Mouse (Mus musculus): ENCODE results near the gene Retreg3. TPM values are rescaled to one million over a fixed set of nuclear protein-coding genes. Genes with fewer than 3 reads are reported as not detected.

The Retreg3 gene
- polyA plus RNA-seq, 1 experiment from 2014 or later = 12.3 TPM

- Histone ChIP-seq H3K36me3 (ENCODE audit: control insufficient read depth, insufficient read depth) (no peaks in the 10 kb centered on the region), H3K27ac (ENCODE audit: low read depth, low read length) (no peak overlapping the region)
- 33% methylated on average over 27 of the region's 27 CpGs for WGBS
Measured at GRCm38 (mm10) chr11:101140164-101140819, 20.6 kb upstream of the Retreg3 start.

GRCm38 (mm10) chr11:101138536-101139181 lies 19.0 kb upstream of the Retreg3 start:
- Histone ChIP-seq H3K4me3 (ENCODE audit: low read depth, low read length) (no peak overlapping the region), H3K4me2 (replicated peaks; ENCODE audit: low read depth) (peak overlapping the region; percentile 38), H3K27ac (ENCODE audit: low read depth, low read length) (no peak overlapping the region), H3K9me3 (ENCODE audit: control insufficient read depth) (no peaks in the 10 kb centered on the region), H3K4me1 (replicated peaks; ENCODE audit: control insufficient read depth, insufficient read depth, low read length) (peaks cover 6% of the 10 kb centered on the region; the same call in 1 of the 2 replicates), H3K36me3 (ENCODE audit: control insufficient read depth, insufficient read depth) (no peaks in the 10 kb centered on the region), H3K9ac (ENCODE audit: low read depth, low read length) (no peak overlapping the region), H3K27me3 (replicated peaks; ENCODE audit: control insufficient read depth, insufficient read depth, low read length) (peaks cover 12% of the 10 kb centered on the region)
- peak; percentile 52; the same call in 1 of the 2 replicates for ATAC-seq
- WGBS = 22% methylated on average over 15 of the region's 15 CpGs
- TF ChIP-seq CTCF (IDR thresholded peaks at IDR 0.05; ENCODE audit: low read depth) = no peak

More at GRCm38 (mm10) chr11:101140164-101140819, 20.6 kb upstream of the Retreg3 start:
- Histone ChIP-seq H3K4me2 (replicated peaks; ENCODE audit: low read depth) (peak overlapping the region; percentile 63), H3K4me1 (replicated peaks; ENCODE audit: control insufficient read depth, insufficient read depth, low read length) (peaks cover 6% of the 10 kb centered on the region; the same call in 1 of the 2 replicates), H3K27me3 (replicated peaks; ENCODE audit: control insufficient read depth, insufficient read depth, low read length) (peaks cover 12% of the 10 kb centered on the region), H3K9me3 (ENCODE audit: control insufficient read depth) (no peaks in the 10 kb centered on the region), H3K9ac (ENCODE audit: low read depth, low read length) (peak overlapping the region; percentile 45; the same call in 1 of the 2 replicates), H3K4me3 (ENCODE audit: low read depth, low read length) (peak overlapping the region; percentile 26)
- no peak for ATAC-seq
- TF ChIP-seq CTCF (IDR thresholded peaks at IDR 0.05; ENCODE audit: low read depth) = no peak

GRCm38 (mm10) chr11:101137000-101137399 lies 17.3 kb upstream of the Retreg3 start:
- H3K27ac ChIP-seq (ENCODE audit: low read depth, low read length) = no peak overlapping the region
- TF ChIP-seq CTCF (IDR thresholded peaks at IDR 0.05; ENCODE audit: low read depth) = no peak
- no peaks in the 10 kb centered on the region for H3K9me3 ChIP-seq (ENCODE audit: control insufficient read depth)
- no peak overlapping the region for H3K4me3 ChIP-seq (ENCODE audit: low read depth, low read length)
- 73% methylated on average over 7 of the region's 7 CpGs for WGBS
- no peak overlapping the region for H3K4me2 ChIP-seq (replicated peaks; ENCODE audit: low read depth)
- H3K36me3 ChIP-seq (ENCODE audit: control insufficient read depth, insufficient read depth) = no peaks in the 10 kb centered on the region
- H3K9ac ChIP-seq (ENCODE audit: low read depth, low read length) = no peak overlapping the region
- peaks cover 12% of the 10 kb centered on the region for H3K27me3 ChIP-seq (replicated peaks; ENCODE audit: control insufficient read depth, insufficient read depth, low read length)
- H3K4me1 ChIP-seq (replicated peaks; ENCODE audit: control insufficient read depth, insufficient read depth, low read length) = peaks cover 6% of the 10 kb centered on the region; the same call in 1 of the 2 replicates
- no peak for ATAC-seq

- H3K36me3 ChIP-seq (ENCODE audit: control insufficient read depth, insufficient read depth) = no peaks in the 10 kb centered on the region
- H3K4me3 ChIP-seq (ENCODE audit: low read depth, low read length) = no peak overlapping the region
- no peak overlapping the region for H3K9ac ChIP-seq (ENCODE audit: low read depth, low read length)
- 73% methylated on average over 13 of the region's 13 CpGs for WGBS
- no peaks in the 10 kb centered on the region for H3K9me3 ChIP-seq (ENCODE audit: control insufficient read depth)
- H3K4me1 ChIP-seq (replicated peaks; ENCODE audit: control insufficient read depth, insufficient read depth, low read length) = peaks cover 11% of the 10 kb centered on the region
- H3K4me2 ChIP-seq (replicated peaks; ENCODE audit: low read depth) = no peak overlapping the region
- H3K27ac ChIP-seq (ENCODE audit: low read depth, low read length) = no peak overlapping the region
- no peak for TF ChIP-seq CTCF (IDR thresholded peaks at IDR 0.05; ENCODE audit: low read depth)
- ATAC-seq = no peak
- H3K27me3 ChIP-seq (replicated peaks; ENCODE audit: control insufficient read depth, insufficient read depth, low read length) = no peaks in the 10 kb centered on the region
Measured at GRCm38 (mm10) chr11:101134217-101134865, 14.6 kb upstream of the Retreg3 start.

- H3K4me3 ChIP-seq (ENCODE audit: low read depth, low read length) = no peak overlapping the region
- peaks cover 5% of the 10 kb centered on the region; the same call in 1 of the 2 replicates for H3K4me1 ChIP-seq (replicated peaks; ENCODE audit: control insufficient read depth, insufficient read depth, low read length)
- H3K36me3 ChIP-seq (ENCODE audit: control insufficient read depth, insufficient read depth) = no peaks in the 10 kb centered on the region
- no peaks in the 10 kb centered on the region for H3K9me3 ChIP-seq (ENCODE audit: control insufficient read depth)
- no peak for TF ChIP-seq CTCF (IDR thresholded peaks at IDR 0.05; ENCODE audit: low read depth)
- no peaks in the 10 kb centered on the region for H3K27me3 ChIP-seq (replicated peaks; ENCODE audit: control insufficient read depth, insufficient read depth, low read length)
- 54% methylated on average over 12 of the region's 12 CpGs for WGBS
- ATAC-seq = no peak
- no peak overlapping the region for H3K4me2 ChIP-seq (replicated peaks; ENCODE audit: low read depth)
- no peak overlapping the region for H3K27ac ChIP-seq (ENCODE audit: low read depth, low read length)
- H3K9ac ChIP-seq (ENCODE audit: low read depth, low read length) = no peak overlapping the region
Measured at GRCm38 (mm10) chr11:101133037-101133436, 13.3 kb upstream of the Retreg3 start.

- Histone ChIP-seq H3K4me3 (ENCODE audit: low read depth, low read length) (no peak overlapping the region), H3K4me2 (replicated peaks; ENCODE audit: low read depth) (no peak overlapping the region), H3K27ac (ENCODE audit: low read depth, low read length) (no peak overlapping the region), H3K9ac (ENCODE audit: low read depth, low read length) (no peak overlapping the region), H3K36me3 (ENCODE audit: control insufficient read depth, insufficient read depth) (peaks cover under 1% of the 10 kb centered on the region; the same call in 1 of the 2 replicates), H3K4me1 (replicated peaks; ENCODE audit: control insufficient read depth, insufficient read depth, low read length) (peaks cover 5% of the 10 kb centered on the region; the same call in 1 of the 2 replicates), H3K27me3 (replicated peaks; ENCODE audit: control insufficient read depth, insufficient read depth, low read length) (no peaks in the 10 kb centered on the region), H3K9me3 (ENCODE audit: control insufficient read depth) (no peaks in the 10 kb centered on the region)
- no peak for ATAC-seq
- TF ChIP-seq CTCF (IDR thresholded peaks at IDR 0.05; ENCODE audit: low read depth) = peak; percentile 64
- WGBS = 82% methylated on average over 6 of the region's 6 CpGs
Measured at GRCm38 (mm10) chr11:101131701-101132100, 12.0 kb upstream of the Retreg3 start.
